Mouse (Mus musculus) kidney, adult 2 months (tissue): Measurements from ENCODE around the gene Zgrf1. TPM values are rescaled to one million over a fixed set of nuclear protein-coding genes. Genes with fewer than 3 reads are reported as not detected.

ENCODE experiments used
- DNase-seq: peaks from one replicate; pipeline ENCODE4 v3.0.0; 2021
- H3K27ac ChIP-seq: fragments of 200-500 bp; 2 replicates; pipeline ENCODE4 v1.5.1; 2012; ENCODE audit warnings: low read depth, low read length, control low read depth, inconsistent platforms; ENCODE audit not compliant: insufficient read depth
- H3K27me3 ChIP-seq: fragments of 200-500 bp; replicated peaks from 2 replicates; pipeline ENCODE4 v1.6.1; 2012; ENCODE audit warnings: mild to moderate bottlenecking, moderate library complexity, low read length, inconsistent platforms; ENCODE audit not compliant: control insufficient read depth, insufficient read depth
- H3K36me3 ChIP-seq: fragments of 200-500 bp; 2 replicates; pipeline ENCODE4 v1.6.1; 2012; ENCODE audit warnings: mild to moderate bottlenecking, moderate library complexity, low read length, inconsistent platforms; ENCODE audit not compliant: control insufficient read depth, insufficient read depth
- H3K4me1 ChIP-seq: fragments of 200-500 bp; 2 replicates; pipeline ENCODE4 v1.6.1; 2011; ENCODE audit warnings: low read length; ENCODE audit not compliant: control insufficient read depth, insufficient read depth
- H3K4me3 ChIP-seq: fragments of 200-500 bp; 2 replicates; pipeline ENCODE4 v1.5.1; 2011; ENCODE audit warnings: mild to moderate bottlenecking, low read depth, low read length, control low read depth; ENCODE audit not compliant: insufficient read depth
- CTCF ChIP-seq: fragments of 200-500 bp; conservative IDR thresholded peaks from 2 replicates; pipeline ENCODE4 v1.5.1; 2011; ENCODE audit warnings: low read depth, mild to moderate bottlenecking, control low read depth, low read length, moderate library complexity, mixed read lengths; ENCODE audit not compliant: insufficient read depth, insufficient read length
- POLR2A ChIP-seq: fragments of 200-500 bp; IDR thresholded peaks from one replicate; pipeline ENCODE4 v1.6.1; 2011; ENCODE audit warnings: low read depth, low read length, control low read depth
- WGBS: fragments of 180-500 bp; shearing (Covaris S2); methylation state at CpG from one replicate; pipeline ENCODE4 v1.1.7; 2018; 5-methylcytosine and 5-hydroxymethylcytosine counted together
- polyA plus RNA-seq: library from polyadenylated mRNA; depleted of rRNA; stranded (reverse); fragments of >200 nt; gene quantifications from 2 replicates; pipeline ENCODE4 v1.2.3, GENCODE M21; 2012

Zgrf1 gene
- polyA plus RNA-seq, 1 experiment = 0.25 TPM

GRCm38 (mm10) chr3:127632531-127632930, 79.2 kb downstream of the Zgrf1 start:
- 2% methylated on average over 32 of the region's 32 CpGs for WGBS
- Histone ChIP-seq H3K27me3 (peaks cover 16% of the 10 kb centered on the region), H3K27ac (no peak overlapping the region), H3K4me1 (no peaks in the 10 kb centered on the region), H3K4me3 (peak overlapping the region; percentile 13; the same call in 1 of the 2 replicates), H3K36me3 (no peaks in the 10 kb centered on the region)
- TF ChIP-seq POLR2A (no peak), CTCF (no peak)
- DNase-seq = peak; percentile 32

- under 1% methylated on average over 92 of the region's 92 CpGs for WGBS
- H3K27me3 ChIP-seq = peaks cover 12% of the 10 kb centered on the region
- TF ChIP-seq POLR2A (no peak), CTCF (no peak)
Observed at GRCm38 (mm10) chr3:127633080-127634032, 80.1 kb downstream of the Zgrf1 start, which contains the start of gene Neurog2. Gene Neurog2, plus strand, starts transcription at chr3:127633135.

GRCm38 (mm10) chr3:127634101-127634983, 81.1 kb downstream of the Zgrf1 start:
- H3K4me1 ChIP-seq = no peaks in the 10 kb centered on the region
- H3K27ac ChIP-seq = no peak overlapping the region
- no peak for TF ChIP-seq POLR2A
- peak; percentile 71 for TF ChIP-seq CTCF
- no peaks in the 10 kb centered on the region for H3K36me3 ChIP-seq
- DNase-seq = peak; percentile 69
- peak overlapping the region; percentile 29; the same call in 1 of the 2 replicates for H3K4me3 ChIP-seq
- H3K27me3 ChIP-seq = peaks cover 10% of the 10 kb centered on the region
- under 1% methylated on average over 58 of the region's 58 CpGs for WGBS

More at GRCm38 (mm10) chr3:127633080-127634032, 80.1 kb downstream of the Zgrf1 start, which contains the start of gene Neurog2:
- Histone ChIP-seq H3K4me3 (peak within 1 kb of the TSS; percentile 29), H3K36me3 (no peaks in the 10 kb centered on the region), H3K27ac (no peak within 1 kb of the TSS), H3K4me1 (no peaks in the 10 kb centered on the region)
- peak; percentile 25 for DNase-seq

- H3K36me3 ChIP-seq = no peaks in the 10 kb centered on the region
- H3K27ac ChIP-seq = no peak overlapping the region
- TF ChIP-seq POLR2A = no peak
- no peak for TF ChIP-seq CTCF
- H3K4me1 ChIP-seq = no peaks in the 10 kb centered on the region
- H3K4me3 ChIP-seq = no peak overlapping the region
- peaks cover 10% of the 10 kb centered on the region for H3K27me3 ChIP-seq
- no peak for DNase-seq
- WGBS = 10% methylated on average over 3 of the region's 3 CpGs
Observed at GRCm38 (mm10) chr3:127634984-127635349, 81.7 kb downstream of the Zgrf1 start.

- H3K4me3 ChIP-seq = no peak overlapping the region
- no peaks in the 10 kb centered on the region for H3K36me3 ChIP-seq
- H3K27me3 ChIP-seq = no peaks in the 10 kb centered on the region
- H3K27ac ChIP-seq = no peak overlapping the region
- peak; percentile 18 for DNase-seq
- H3K4me1 ChIP-seq = no peaks in the 10 kb centered on the region; the same call in 1 of the 2 replicates
- TF ChIP-seq CTCF (no peak), POLR2A (no peak)
- 3% methylated on average over 36 of the region's 36 CpGs for WGBS
Observed at GRCm38 (mm10) chr3:127639875-127640761, 86.8 kb downstream of the Zgrf1 start.
